Mouse (Mus musculus) bone marrow, adult 2 months (tissue): ENCODE measurements at regions not wholly inside any gene's neighbourhood (a gene's known extent, or its start where the extent isn't known, plus 50 kb on each side); places are given as distances from the start of the nearest gene placed in this dataset.

ENCODE experiments used
- CTCF ChIP-seq: fragments of 200-500 bp; IDR thresholded peaks from 2 replicates; pipeline ENCODE4 v1.5.1; 2011; ENCODE audit warnings: low read length, control low read depth; ENCODE audit not compliant: control insufficient read depth, insufficient read depth
- POLR2A ChIP-seq: fragments of 200-500 bp; IDR thresholded peaks from 2 replicates; pipeline ENCODE4 v1.6.1; 2011; ENCODE audit warnings: low read depth, mild to moderate bottlenecking, control low read depth, low read length, borderline replicate concordance; ENCODE audit not compliant: control insufficient read depth

- TF ChIP-seq CTCF, result no peak
- no peak for TF ChIP-seq POLR2A
Measured at GRCm38 (mm10) chr1:80036436-80036835, 175.5 kb upstream of the Serpine2 start.
